Mouse (Mus musculus): ENCODE results near the gene Mpv17l.

- TF ChIP-seq POLR2A (IDR thresholded peaks at IDR 0.05; ENCODE audit: borderline replicate concordance, low read depth, low read length) (no peak), CTCF (IDR thresholded peaks at IDR 0.05; ENCODE audit: low read depth, low read length) (no peak)
These were observed 41.2 kb downstream of the Mpv17l start for GRCm38 (mm10) chr16:13944178-13944577.
